Mouse (Mus musculus) embryonic facial prominence, embryonic 11.5 days (tissue): ENCODE measurements around the gene Usp22. TPM values are rescaled to one million over a fixed set of nuclear protein-coding genes. Genes with fewer than 3 reads are reported as not detected.

Experiments used
- ATAC-seq: fragments of 200-750 bp; cut with Nextera tagmentation; replicated peaks from 2 replicates; pipeline ENCODE4 v1.8.0; 2017; ENCODE audit warnings: low read depth; ENCODE audit not compliant: insufficient number of reproducible peaks, low FRiP score, low TSS enrichment
- DNase-seq: peaks from one replicate; pipeline ENCODE4 v3.0.0-alpha.2; 2015; ENCODE audit warnings: low spot score
- H3K27ac ChIP-seq: fragments of 300-500 bp; sonication (generic); replicated peaks from 2 replicates; pipeline ENCODE4 v1.5.1; 2014; ENCODE audit warnings: mild to moderate bottlenecking, low read depth, low read length, control low read depth
- H3K27me3 ChIP-seq: fragments of 300-500 bp; sonication (generic); 2 replicates; pipeline ENCODE4 v1.6.1; 2014; ENCODE audit warnings: mild to moderate bottlenecking, low read length, moderate library complexity, mixed read lengths; ENCODE audit not compliant: control insufficient read depth, insufficient read depth
- H3K36me3 ChIP-seq: fragments of 300-500 bp; sonication (generic); replicated peaks from 2 replicates; pipeline ENCODE4 v1.6.1; 2014; ENCODE audit warnings: low read depth, mild to moderate bottlenecking, low read length, moderate library complexity, mixed read lengths; ENCODE audit not compliant: control insufficient read depth, insufficient read depth
- H3K4me1 ChIP-seq: fragments of 300-500 bp; sonication (generic); 2 replicates; pipeline ENCODE4 v1.6.1; 2014; ENCODE audit warnings: low read length, mixed read lengths; ENCODE audit not compliant: control insufficient read depth, insufficient read depth
- H3K4me2 ChIP-seq: fragments of 300-500 bp; sonication (generic); 2 replicates; pipeline ENCODE4 v1.6.1; 2014; ENCODE audit warnings: low read depth, mild to moderate bottlenecking, control low read depth, low read length, moderate library complexity
- H3K4me3 ChIP-seq: fragments of 300-500 bp; sonication (generic); 2 replicates; pipeline ENCODE4 v1.5.1; 2014; ENCODE audit warnings: low read depth, low read length, control low read depth
- H3K9ac ChIP-seq: fragments of 300-500 bp; sonication (generic); replicated peaks from 2 replicates; pipeline ENCODE4 v1.6.1; 2014; ENCODE audit warnings: mild to moderate bottlenecking, control low read depth, low read length
- H3K9me3 ChIP-seq: fragments of 300-500 bp; sonication (generic); replicated peaks from 2 replicates; pipeline ENCODE4 v1.6.1; 2016; ENCODE audit warnings: mild to moderate bottlenecking, low read length, inconsistent platforms, mixed read lengths; ENCODE audit not compliant: control insufficient read depth
- WGBS: fragments of 180-500 bp; shearing (Covaris S2); extraction: QIAGEN DNeasy Blood & Tissue Kit; methylation state at CpG from one replicate; pipeline ENCODE4 v1.1.7; 2014; 5-methylcytosine and 5-hydroxymethylcytosine counted together
- polyA plus RNA-seq: library from polyadenylated mRNA; unstranded; fragments of >200 nt; fragmentation: Nextera tagmentation; extraction: Ambion mirVana; gene quantifications from 2 replicates; pipeline ENCODE4 v1.2.1, GENCODE M21; 2014

The Usp22 gene
- polyA plus RNA-seq, 1 experiment from 2014 or later = 222 TPM

GRCm38 (mm10) chr11:61163341-61163740 is 11.5 kb downstream of the Usp22 start:
- no peaks in the 10 kb centered on the region for H3K9me3 ChIP-seq
- WGBS = 89% methylated on average over 3 of the region's 3 CpGs
- no peaks in the 10 kb centered on the region for H3K27me3 ChIP-seq
- no peak overlapping the region for H3K4me2 ChIP-seq
- no peaks in the 10 kb centered on the region for H3K4me1 ChIP-seq
- no peak for DNase-seq
- peaks cover 42% of the 10 kb centered on the region for H3K36me3 ChIP-seq
- ATAC-seq = no peak
- no peak overlapping the region for H3K27ac ChIP-seq
- H3K4me3 ChIP-seq = no peak overlapping the region
- H3K9ac ChIP-seq = no peak overlapping the region

- H3K27ac ChIP-seq = no peak overlapping the region
- no peak for ATAC-seq
- 96% methylated on average over 14 of the region's 14 CpGs for WGBS
- no peak overlapping the region for H3K4me2 ChIP-seq
- no peak overlapping the region for H3K4me3 ChIP-seq
- H3K4me1 ChIP-seq = no peaks in the 10 kb centered on the region
- no peaks in the 10 kb centered on the region for H3K27me3 ChIP-seq
- H3K9me3 ChIP-seq = no peaks in the 10 kb centered on the region
- peaks cover 46% of the 10 kb centered on the region for H3K36me3 ChIP-seq
- H3K9ac ChIP-seq = no peak overlapping the region
- DNase-seq = no peak
These were observed 12.1 kb downstream of the Usp22 start for GRCm38 (mm10) chr11:61162776-61163175.

GRCm38 (mm10) chr11:61161121-61161520 is 13.7 kb downstream of the Usp22 start:
- no peak for DNase-seq
- no peak overlapping the region for H3K27ac ChIP-seq
- no peak overlapping the region for H3K4me2 ChIP-seq

GRCm38 (mm10) chr11:61159796-61160732 is 14.8 kb downstream of the Usp22 start:
- Histone ChIP-seq H3K36me3 (peaks cover 49% of the 10 kb centered on the region), H3K4me1 (no peaks in the 10 kb centered on the region), H3K27me3 (no peaks in the 10 kb centered on the region), H3K9ac (no peak overlapping the region), H3K4me2 (no peak overlapping the region), H3K9me3 (no peaks in the 10 kb centered on the region), H3K27ac (no peak overlapping the region), H3K4me3 (no peak overlapping the region)
- no peak for DNase-seq
- WGBS = 84% methylated on average over 11 of the region's 11 CpGs
- no peak for ATAC-seq

More at GRCm38 (mm10) chr11:61161121-61161520, 13.7 kb downstream of the Usp22 start:
- Histone ChIP-seq H3K36me3 (peaks cover 50% of the 10 kb centered on the region), H3K4me1 (no peaks in the 10 kb centered on the region), H3K9ac (no peak overlapping the region), H3K27me3 (no peaks in the 10 kb centered on the region), H3K4me3 (no peak overlapping the region), H3K9me3 (no peaks in the 10 kb centered on the region)
- ATAC-seq = no peak
- WGBS = 94% methylated on average over 13 of the region's 13 CpGs

- WGBS = 85% methylated on average over 3 of the region's 3 CpGs
These were observed 16.7 kb downstream of the Usp22 start for GRCm38 (mm10) chr11:61158141-61158540.

GRCm38 (mm10) chr11:61155727-61156126 is 19.1 kb downstream of the Usp22 start:
- peaks cover 36% of the 10 kb centered on the region for H3K36me3 ChIP-seq
- DNase-seq (no peak), ATAC-seq (no peak)
- no peak overlapping the region for H3K4me2 ChIP-seq
- no peak overlapping the region for H3K4me3 ChIP-seq
- H3K27me3 ChIP-seq = no peaks in the 10 kb centered on the region
- H3K4me1 ChIP-seq = no peaks in the 10 kb centered on the region
- no peaks in the 10 kb centered on the region for H3K9me3 ChIP-seq
- 89% methylated on average over 2 of the region's 2 CpGs for WGBS
- H3K9ac ChIP-seq = no peak overlapping the region
- no peak overlapping the region for H3K27ac ChIP-seq

More at GRCm38 (mm10) chr11:61158141-61158540, 16.7 kb downstream of the Usp22 start:
- H3K9ac ChIP-seq = no peak overlapping the region
- no peaks in the 10 kb centered on the region for H3K9me3 ChIP-seq
- no peak overlapping the region for H3K27ac ChIP-seq
- DNase-seq = no peak
- H3K4me1 ChIP-seq = no peaks in the 10 kb centered on the region
- ATAC-seq = no peak
- H3K36me3 ChIP-seq = peaks cover 50% of the 10 kb centered on the region
- no peak overlapping the region for H3K4me3 ChIP-seq
- H3K4me2 ChIP-seq = no peak overlapping the region
- H3K27me3 ChIP-seq = no peaks in the 10 kb centered on the region

GRCm38 (mm10) chr11:61150233-61151001 is 24.4 kb downstream of the Usp22 start:
- no peak overlapping the region for H3K4me2 ChIP-seq
- no peak for ATAC-seq
- H3K27me3 ChIP-seq = peaks cover 6% of the 10 kb centered on the region; the same call in 1 of the 2 replicates
- H3K36me3 ChIP-seq = peaks cover 9% of the 10 kb centered on the region
- DNase-seq = no peak
- no peaks in the 10 kb centered on the region; the same call in 1 of the 2 replicates for H3K4me1 ChIP-seq
- H3K27ac ChIP-seq = no peak overlapping the region
- H3K9me3 ChIP-seq = no peaks in the 10 kb centered on the region
- no peak overlapping the region for H3K4me3 ChIP-seq
- no peak overlapping the region for H3K9ac ChIP-seq
- 76% methylated on average over 6 of the region's 6 CpGs for WGBS
